Mouse (Mus musculus): Measurements from ENCODE around the gene Nthl1. TPM values are rescaled to one million over a fixed set of nuclear protein-coding genes. Genes with fewer than 3 reads are reported as not detected.

Nthl1 gene
- polyA plus RNA-seq, 1 experiment from 2014 or later, result 19.1 TPM

DNA sequence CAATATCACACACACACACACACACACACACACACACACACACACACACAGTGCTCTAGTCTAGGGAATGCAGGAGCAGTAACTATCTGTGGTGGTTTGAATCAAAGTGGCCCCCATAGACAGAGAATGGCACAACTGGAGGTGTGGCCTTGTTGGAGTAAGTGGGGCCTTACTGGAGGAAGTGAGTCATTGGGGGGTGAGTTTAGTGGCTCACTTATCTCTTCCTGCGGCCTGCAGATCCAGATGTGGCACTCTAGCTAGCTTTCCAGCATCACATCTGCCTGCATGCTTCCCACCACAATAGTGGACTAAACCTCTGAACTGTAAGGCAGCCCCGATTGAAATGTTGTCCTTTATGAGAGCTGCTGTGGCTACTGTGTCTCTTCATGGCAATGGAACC lies 21.8 kb upstream of the Nthl1 start:
- H3K4me3 ChIP-seq (replicated peaks; ENCODE audit: low read length), result no peak overlapping the region
- peaks cover 12% of the 10 kb centered on the region for H3K36me3 ChIP-seq (ENCODE audit: control insufficient read depth, insufficient read depth, low read length)
- no peaks in the 10 kb centered on the region for H3K4me1 ChIP-seq (ENCODE audit: control insufficient read depth, insufficient read depth, low read length)
- H3K9ac ChIP-seq (ENCODE audit: low read length), result no peak overlapping the region
- ATAC-seq (ENCODE audit: insufficient read depth, low FRiP score), result no peak
- H3K9me3 ChIP-seq (replicated peaks; ENCODE audit: control insufficient read depth, low read length), result no peaks in the 10 kb centered on the region
- H3K27ac ChIP-seq (ENCODE audit: low read length), result no peak overlapping the region
- no peak overlapping the region for H3K4me2 ChIP-seq (ENCODE audit: low read depth, low read length)
- H3K27me3 ChIP-seq (ENCODE audit: control insufficient read depth, insufficient read depth, low read length), result no peaks in the 10 kb centered on the region
- 70% methylated on average over 2 of the region's 2 CpGs for WGBS

GRCm38 (mm10) chr17:24617561-24618194 lies 14.8 kb upstream of the Nthl1 start:
- Histone ChIP-seq H3K9ac (ENCODE audit: low read length) (no peak overlapping the region), H3K9me3 (replicated peaks; ENCODE audit: control insufficient read depth, low read length) (no peaks in the 10 kb centered on the region), H3K4me3 (replicated peaks; ENCODE audit: low read length) (no peak overlapping the region), H3K36me3 (ENCODE audit: control insufficient read depth, insufficient read depth, low read length) (peaks cover 25% of the 10 kb centered on the region), H3K27ac (ENCODE audit: low read length) (no peak overlapping the region), H3K4me2 (ENCODE audit: low read depth, low read length) (no peak overlapping the region), H3K4me1 (ENCODE audit: control insufficient read depth, insufficient read depth, low read length) (no peaks in the 10 kb centered on the region), H3K27me3 (ENCODE audit: control insufficient read depth, insufficient read depth, low read length) (no peaks in the 10 kb centered on the region)
- WGBS, result 81% methylated on average over 14 of the region's 14 CpGs
- 0 out of 2 replicates have a peak, but pooled peaks have one; percentile 30 for ATAC-seq (ENCODE audit: insufficient read depth, low FRiP score)

DNA sequence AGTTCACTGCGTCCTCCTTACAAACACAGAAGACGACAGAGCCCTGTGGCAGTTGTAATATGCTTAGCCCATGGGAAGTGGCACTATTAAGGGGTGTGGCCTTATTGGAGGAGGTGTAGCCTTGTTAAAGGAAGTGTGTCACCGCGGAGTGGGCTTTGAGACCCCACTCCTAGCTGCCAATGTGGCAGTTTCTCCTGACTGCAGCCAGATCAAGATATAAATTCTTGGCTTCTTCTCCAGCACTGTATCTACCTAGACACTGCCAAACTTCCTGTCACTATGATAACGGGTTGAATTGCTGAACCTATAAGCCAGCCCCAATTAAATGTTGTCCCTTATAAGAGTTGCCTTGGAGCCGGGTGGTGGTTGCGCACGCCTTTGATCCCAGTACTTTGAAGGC lies 7.0 kb upstream of the Nthl1 start:
- Histone ChIP-seq H3K9me3 (replicated peaks; ENCODE audit: control insufficient read depth, low read length) (no peaks in the 10 kb centered on the region), H3K27me3 (ENCODE audit: control insufficient read depth, insufficient read depth, low read length) (no peaks in the 10 kb centered on the region), H3K4me3 (replicated peaks; ENCODE audit: low read length) (no peak overlapping the region), H3K36me3 (ENCODE audit: control insufficient read depth, insufficient read depth, low read length) (peaks cover 8% of the 10 kb centered on the region; the same call in 1 of the 2 replicates), H3K4me1 (ENCODE audit: control insufficient read depth, insufficient read depth, low read length) (no peaks in the 10 kb centered on the region), H3K27ac (ENCODE audit: low read length) (no peak overlapping the region), H3K4me2 (ENCODE audit: low read depth, low read length) (no peak overlapping the region), H3K9ac (ENCODE audit: low read length) (no peak overlapping the region)
- ATAC-seq (ENCODE audit: insufficient read depth, low FRiP score), result no peak
- 90% methylated on average over 8 of the region's 8 CpGs for WGBS

- Histone ChIP-seq H3K36me3 (ENCODE audit: control insufficient read depth, insufficient read depth, low read length) (peaks cover 3% of the 10 kb centered on the region; the same call in 1 of the 2 replicates), H3K4me1 (ENCODE audit: control insufficient read depth, insufficient read depth, low read length) (peaks cover 15% of the 10 kb centered on the region)
These were observed 3.8 kb upstream of the Nthl1 start for GRCm38 (mm10) chr17:24628646-24629045.

DNA sequence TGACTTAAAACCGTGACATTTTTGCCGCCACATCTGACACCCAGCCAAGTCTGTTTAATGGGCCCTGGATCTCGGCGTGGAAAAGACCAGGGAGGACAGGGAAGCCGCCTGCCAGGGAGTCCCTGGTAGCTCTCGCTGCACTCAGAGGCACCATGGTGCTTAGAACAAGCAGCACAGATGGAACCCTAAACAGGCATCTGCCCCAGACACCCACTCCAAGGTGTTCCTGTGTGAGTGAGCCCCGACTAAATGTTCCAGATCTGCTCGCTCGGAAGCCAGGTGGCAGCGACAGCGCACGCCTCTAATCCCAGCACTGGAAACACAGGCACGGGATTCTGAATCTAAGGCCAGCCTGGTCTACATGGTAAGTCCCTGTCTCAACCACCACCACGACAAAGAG lies 2.4 kb upstream of the Nthl1 start:
- H3K27ac ChIP-seq (ENCODE audit: low read length), result no peak overlapping the region
- peaks cover 17% of the 10 kb centered on the region for H3K4me1 ChIP-seq (ENCODE audit: control insufficient read depth, insufficient read depth, low read length)
- peaks cover 3% of the 10 kb centered on the region; the same call in 1 of the 2 replicates for H3K36me3 ChIP-seq (ENCODE audit: control insufficient read depth, insufficient read depth, low read length)
- H3K4me3 ChIP-seq (replicated peaks; ENCODE audit: low read length), result no peak overlapping the region
- no peak overlapping the region for H3K4me2 ChIP-seq (ENCODE audit: low read depth, low read length)
- 87% methylated on average over 14 of the region's 14 CpGs for WGBS
- H3K9me3 ChIP-seq (replicated peaks; ENCODE audit: control insufficient read depth, low read length), result no peaks in the 10 kb centered on the region
- H3K27me3 ChIP-seq (ENCODE audit: control insufficient read depth, insufficient read depth, low read length), result no peaks in the 10 kb centered on the region
- H3K9ac ChIP-seq (ENCODE audit: low read length), result no peak overlapping the region
- no peak for ATAC-seq (ENCODE audit: insufficient read depth, low FRiP score)

More at GRCm38 (mm10) chr17:24628646-24629045, 3.8 kb upstream of the Nthl1 start:
- Histone ChIP-seq H3K9ac (ENCODE audit: low read length) (no peak overlapping the region), H3K27me3 (ENCODE audit: control insufficient read depth, insufficient read depth, low read length) (no peaks in the 10 kb centered on the region), H3K4me3 (replicated peaks; ENCODE audit: low read length) (no peak overlapping the region), H3K27ac (ENCODE audit: low read length) (no peak overlapping the region), H3K9me3 (replicated peaks; ENCODE audit: control insufficient read depth, low read length) (no peaks in the 10 kb centered on the region), H3K4me2 (ENCODE audit: low read depth, low read length) (no peak overlapping the region)
- WGBS, result 46% methylated on average over 5 of the region's 5 CpGs
- ATAC-seq (ENCODE audit: insufficient read depth, low FRiP score), result no peak

DNA sequence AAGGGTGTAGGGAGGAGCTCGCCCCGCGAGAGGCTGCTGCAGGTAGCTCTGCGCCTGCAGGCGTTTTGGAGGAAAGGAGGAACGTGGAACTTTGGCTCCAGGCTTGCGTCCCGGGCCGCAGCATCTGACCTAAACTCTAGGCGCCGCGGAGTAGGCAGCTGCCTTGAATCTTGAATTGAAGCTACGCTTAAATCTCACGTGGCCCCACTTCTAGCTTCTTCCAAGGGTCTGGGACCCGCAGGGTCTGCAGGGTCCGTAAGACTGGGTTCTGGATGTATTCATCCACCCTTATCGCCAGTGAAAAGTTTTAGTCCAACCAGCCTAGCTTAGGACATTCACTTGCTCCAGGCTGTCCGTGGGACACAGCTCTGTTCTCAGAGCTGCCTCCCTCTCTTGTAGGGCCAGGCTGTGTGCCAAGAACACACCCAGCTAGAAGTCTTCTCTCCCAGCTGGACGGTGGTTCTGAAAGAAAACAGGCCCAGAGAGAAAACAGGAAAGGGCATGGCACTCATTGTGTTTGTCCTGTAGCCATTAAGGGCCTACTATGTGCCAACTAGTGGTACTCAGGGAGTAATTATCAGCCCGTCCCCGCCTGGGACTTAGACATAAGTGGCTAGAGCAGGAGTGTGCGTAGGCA lies 451 bp downstream of the Nthl1 start:
- peak; percentile 65; the same call in 1 of the 2 replicates for ATAC-seq (ENCODE audit: insufficient read depth, low FRiP score)
- H3K36me3 ChIP-seq (ENCODE audit: control insufficient read depth, insufficient read depth, low read length), result peaks cover 3% of the 10 kb centered on the region; the same call in 1 of the 2 replicates
- H3K9me3 ChIP-seq (replicated peaks; ENCODE audit: control insufficient read depth, low read length), result no peaks in the 10 kb centered on the region
- no peaks in the 10 kb centered on the region for H3K27me3 ChIP-seq (ENCODE audit: control insufficient read depth, insufficient read depth, low read length)
- peak overlapping the region; percentile 69 for H3K4me3 ChIP-seq (replicated peaks; ENCODE audit: low read length)
- H3K9ac ChIP-seq (ENCODE audit: low read length), result peak overlapping the region; percentile 83
- WGBS, result 10% methylated on average over 22 of the region's 22 CpGs
- H3K4me1 ChIP-seq (ENCODE audit: control insufficient read depth, insufficient read depth, low read length), result peaks cover 17% of the 10 kb centered on the region
- H3K4me2 ChIP-seq (ENCODE audit: low read depth, low read length), result peak overlapping the region; percentile 65
- peak overlapping the region; percentile 90 for H3K27ac ChIP-seq (ENCODE audit: low read length)

GRCm38 (mm10) chr17:24633831-24634230 lies 1.4 kb downstream of the Nthl1 start:
- ATAC-seq (ENCODE audit: insufficient read depth, low FRiP score), result no peak
- WGBS, result 90% methylated on average over 11 of the region's 11 CpGs

DNA sequence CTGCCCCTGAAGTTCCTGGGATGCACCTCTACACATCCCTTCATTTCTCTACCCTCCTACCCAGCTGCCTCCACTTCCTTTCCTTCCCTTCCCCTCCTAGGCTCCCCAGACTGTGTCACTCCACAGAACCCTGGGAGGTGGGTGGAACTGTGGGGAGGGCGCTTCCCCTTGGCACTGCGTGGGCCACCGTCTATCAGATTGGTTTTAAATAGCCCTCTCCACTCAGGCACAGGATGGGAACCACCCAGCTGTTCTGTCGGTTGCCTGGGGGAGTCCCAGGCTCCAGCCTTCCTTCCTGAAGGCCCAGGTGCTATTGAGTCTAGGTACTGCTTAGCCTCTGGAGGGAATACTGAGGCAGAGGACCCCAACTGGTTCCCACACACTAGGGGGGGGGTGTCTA lies 2.5 kb downstream of the Nthl1 start:
- no peak overlapping the region for H3K4me3 ChIP-seq (replicated peaks; ENCODE audit: low read length)
- H3K36me3 ChIP-seq (ENCODE audit: control insufficient read depth, insufficient read depth, low read length), result peaks cover 3% of the 10 kb centered on the region; the same call in 1 of the 2 replicates
- 76% methylated on average over 4 of the region's 4 CpGs for WGBS
- no peak overlapping the region for H3K4me2 ChIP-seq (ENCODE audit: low read depth, low read length)
- no peaks in the 10 kb centered on the region for H3K9me3 ChIP-seq (replicated peaks; ENCODE audit: control insufficient read depth, low read length)
- H3K27ac ChIP-seq (ENCODE audit: low read length), result no peak overlapping the region
- ATAC-seq (ENCODE audit: insufficient read depth, low FRiP score), result no peak
- no peak overlapping the region for H3K9ac ChIP-seq (ENCODE audit: low read length)
- H3K27me3 ChIP-seq (ENCODE audit: control insufficient read depth, insufficient read depth, low read length), result no peaks in the 10 kb centered on the region
- H3K4me1 ChIP-seq (ENCODE audit: control insufficient read depth, insufficient read depth, low read length), result peaks cover 28% of the 10 kb centered on the region

More at GRCm38 (mm10) chr17:24633831-24634230, 1.4 kb downstream of the Nthl1 start:
- no peaks in the 10 kb centered on the region for H3K9me3 ChIP-seq (replicated peaks; ENCODE audit: control insufficient read depth, low read length)
- no peaks in the 10 kb centered on the region for H3K27me3 ChIP-seq (ENCODE audit: control insufficient read depth, insufficient read depth, low read length)
- H3K27ac ChIP-seq (ENCODE audit: low read length), result peak overlapping the region; percentile 90
- H3K4me1 ChIP-seq (ENCODE audit: control insufficient read depth, insufficient read depth, low read length), result peaks cover 21% of the 10 kb centered on the region
- no peak overlapping the region for H3K4me3 ChIP-seq (replicated peaks; ENCODE audit: low read length)
- H3K4me2 ChIP-seq (ENCODE audit: low read depth, low read length), result no peak overlapping the region
- H3K36me3 ChIP-seq (ENCODE audit: control insufficient read depth, insufficient read depth, low read length), result peaks cover 3% of the 10 kb centered on the region; the same call in 1 of the 2 replicates
- peak overlapping the region; percentile 83 for H3K9ac ChIP-seq (ENCODE audit: low read length)

DNA sequence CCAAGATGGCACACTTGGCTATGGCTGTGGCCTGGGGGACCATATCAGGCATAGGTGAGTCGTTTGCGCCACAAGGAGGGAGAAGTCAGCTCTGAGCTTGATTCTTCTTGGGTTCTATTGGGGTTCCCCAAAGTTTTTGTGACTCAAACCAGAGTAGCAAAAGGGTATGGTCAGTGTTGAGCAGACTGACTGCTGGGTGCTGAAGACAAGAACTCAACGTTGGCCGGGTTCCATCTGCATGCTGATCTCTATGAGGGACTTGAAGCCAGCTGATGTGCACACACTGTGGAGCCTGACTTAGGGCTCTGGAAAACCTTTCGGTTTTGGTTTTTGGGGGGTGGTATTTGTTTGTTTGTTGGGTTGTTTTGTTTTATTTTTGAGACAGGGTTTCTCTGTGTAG lies 3.2 kb downstream of the Nthl1 start:
- no peak overlapping the region for H3K4me2 ChIP-seq (ENCODE audit: low read depth, low read length)
- H3K27me3 ChIP-seq (ENCODE audit: control insufficient read depth, insufficient read depth, low read length), result no peaks in the 10 kb centered on the region
- 91% methylated on average over 5 of the region's 5 CpGs for WGBS
- no peak overlapping the region for H3K9ac ChIP-seq (ENCODE audit: low read length)
- no peak overlapping the region for H3K27ac ChIP-seq (ENCODE audit: low read length)
- no peak for ATAC-seq (ENCODE audit: insufficient read depth, low FRiP score)
- H3K9me3 ChIP-seq (replicated peaks; ENCODE audit: control insufficient read depth, low read length), result no peaks in the 10 kb centered on the region
- H3K4me1 ChIP-seq (ENCODE audit: control insufficient read depth, insufficient read depth, low read length), result peaks cover 31% of the 10 kb centered on the region
- no peak overlapping the region for H3K4me3 ChIP-seq (replicated peaks; ENCODE audit: low read length)
- no peaks in the 10 kb centered on the region for H3K36me3 ChIP-seq (ENCODE audit: control insufficient read depth, insufficient read depth, low read length)
